Mouse (Mus musculus): ENCODE measurements around the gene Tacc2. TPM values are rescaled to one million over a fixed set of nuclear protein-coding genes. Genes with fewer than 3 reads are reported as not detected.
"Not testable (repeated sequence)": the region's sequence is repeated elsewhere in the genome, so short reads cannot be mapped to it uniquely, and the experiment has no call there.

Tacc2 gene
- 0.35 and 1.2 TPM in 2 replicates for total RNA-seq (2017)

DNA sequence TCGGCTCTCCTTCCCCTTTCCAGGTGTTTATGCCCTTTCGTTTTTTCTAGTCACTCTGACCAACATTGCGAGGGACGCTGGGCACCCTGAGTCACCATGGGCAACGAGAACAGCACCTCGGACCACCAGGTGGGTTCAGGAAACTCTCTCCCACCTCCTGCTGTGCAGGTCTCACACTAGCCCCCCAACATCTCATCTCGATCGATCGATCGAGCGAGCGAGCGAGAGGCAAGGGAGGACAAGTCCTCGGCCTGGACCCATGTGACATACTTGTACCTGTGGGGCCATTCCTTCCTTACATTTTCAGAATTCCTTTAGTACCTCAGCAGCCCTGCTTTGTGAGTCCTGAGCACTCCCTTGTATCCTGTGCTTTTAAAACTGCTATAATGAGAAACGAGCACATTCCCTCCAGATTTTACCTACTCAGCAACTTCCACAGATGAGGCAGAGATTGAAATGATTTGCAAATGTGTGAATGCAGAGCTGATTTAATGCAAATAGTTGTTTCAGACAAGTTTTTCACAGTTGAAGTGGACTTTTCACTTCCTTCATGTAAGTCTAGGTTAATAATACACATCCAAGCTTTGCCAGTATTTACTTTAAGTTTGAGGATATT lies at the start of gene Tacc2:
TSS of gene Tacc2 (plus strand) at position 51 of the 616 bp plus-strand sequence.
- no peak for ATAC-seq (ENCODE audit: extremely low read depth, insufficient number of reproducible peaks, low FRiP score, poor library complexity, severe bottlenecking)

DNA sequence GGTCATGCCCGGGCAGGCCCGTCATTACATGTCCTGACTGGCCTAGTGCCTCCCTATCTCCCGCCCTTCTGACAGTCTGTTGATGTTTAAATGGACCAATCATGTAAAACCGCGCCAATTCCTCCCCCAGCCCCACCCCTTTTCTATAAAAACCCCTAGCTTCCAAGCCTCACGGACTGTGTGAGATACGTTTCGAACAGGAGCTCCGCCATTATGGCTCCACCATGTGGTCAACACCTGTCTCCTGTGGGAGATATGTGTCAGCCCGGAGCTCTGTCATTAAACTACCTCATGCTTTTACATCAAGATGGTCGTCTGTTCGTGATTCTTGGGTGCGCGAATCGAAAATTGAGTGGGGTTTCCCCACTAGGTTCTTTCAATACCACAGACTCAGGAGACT lies 46.1 kb upstream of the Tacc2 start:
- ATAC-seq (ENCODE audit: extremely low read depth, insufficient number of reproducible peaks, low FRiP score, poor library complexity, severe bottlenecking) = not testable (repeated sequence)

DNA sequence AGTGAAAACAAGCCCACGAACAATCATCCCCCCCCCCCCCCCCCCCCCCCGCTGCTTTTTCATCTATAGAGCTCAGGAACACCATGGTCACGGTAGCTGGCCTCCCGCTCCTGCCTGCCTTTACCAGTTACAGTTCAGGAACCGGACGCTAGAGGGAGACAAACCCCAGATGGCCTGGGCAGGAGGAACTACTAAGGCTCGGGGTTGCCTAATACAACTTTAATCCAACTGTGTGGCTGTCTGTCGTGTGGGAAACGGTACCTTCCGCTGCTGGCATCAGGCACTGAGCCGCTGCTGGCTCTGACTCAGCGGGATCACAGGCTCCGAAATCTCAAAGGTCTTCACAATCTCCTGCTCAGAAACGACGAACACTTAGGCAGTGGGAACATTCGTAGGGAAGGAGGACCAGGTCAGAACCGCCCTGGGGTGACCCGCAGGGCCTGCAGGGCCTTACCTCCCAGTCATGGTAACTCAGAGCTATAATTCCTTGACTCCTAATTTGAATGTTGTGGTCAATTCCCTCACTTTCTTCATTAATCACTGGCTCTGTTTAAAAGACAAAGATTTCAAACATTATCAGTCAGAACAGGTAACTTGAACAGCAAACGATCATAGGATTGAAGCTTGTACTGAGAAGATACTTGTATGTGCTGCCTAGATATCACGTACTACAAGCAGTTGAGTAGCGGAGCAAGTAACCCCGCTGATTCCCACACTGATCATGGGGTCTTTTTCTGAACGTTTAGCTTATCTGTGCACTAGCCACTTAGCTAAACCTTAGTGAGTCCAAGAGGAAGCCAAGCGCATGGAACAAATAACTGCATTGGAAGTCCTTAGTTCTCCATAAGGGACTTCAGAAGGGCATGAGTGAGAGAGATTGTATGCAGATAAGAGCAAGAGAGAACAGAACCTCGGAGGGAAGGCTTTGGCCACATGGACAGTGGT lies 43.6 kb upstream of the Tacc2 start:
- ATAC-seq (ENCODE audit: extremely low read depth, insufficient number of reproducible peaks, low FRiP score, poor library complexity, severe bottlenecking) = peak; percentile 100

DNA sequence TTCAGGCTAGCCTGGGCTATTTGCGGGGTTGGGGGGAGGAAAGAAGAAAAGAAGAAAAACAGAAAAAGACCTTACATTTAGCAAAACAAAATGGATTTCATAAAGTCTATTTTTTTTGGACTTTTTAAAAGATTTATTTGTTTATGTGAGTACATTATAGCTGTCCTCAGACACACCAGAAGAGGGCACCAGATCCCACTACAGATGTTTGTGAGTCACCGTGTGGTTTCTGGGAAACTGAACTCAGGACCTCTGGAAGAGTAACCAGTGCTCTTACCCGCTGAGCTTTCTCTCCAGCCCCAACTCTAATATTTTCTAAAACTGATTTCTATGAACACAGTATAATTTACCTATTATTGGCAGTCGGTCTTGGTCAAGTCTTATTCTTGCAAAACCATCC lies 42.1 kb upstream of the Tacc2 start:
- no peak for ATAC-seq (ENCODE audit: extremely low read depth, insufficient number of reproducible peaks, low FRiP score, poor library complexity, severe bottlenecking)

DNA sequence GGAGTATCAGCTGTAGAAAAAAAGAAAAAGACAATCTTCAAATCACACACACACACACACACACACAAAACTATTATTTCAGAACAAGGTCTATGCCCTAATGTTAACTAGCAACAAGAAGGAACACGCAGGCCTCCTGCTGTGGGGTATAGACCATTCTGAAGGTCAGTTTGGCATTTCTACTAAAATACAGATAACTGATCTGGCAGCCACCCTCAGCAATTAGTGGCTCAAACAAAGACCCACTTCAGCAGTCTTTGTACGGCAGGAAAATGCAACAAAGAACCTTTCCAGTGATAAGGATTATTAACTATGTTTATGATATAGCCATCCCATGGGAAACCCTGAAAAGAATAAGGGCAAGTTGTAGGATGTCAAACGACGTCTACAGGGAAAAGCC lies 40.2 kb upstream of the Tacc2 start:
- no peak for ATAC-seq (ENCODE audit: extremely low read depth, insufficient number of reproducible peaks, low FRiP score, poor library complexity, severe bottlenecking)

DNA sequence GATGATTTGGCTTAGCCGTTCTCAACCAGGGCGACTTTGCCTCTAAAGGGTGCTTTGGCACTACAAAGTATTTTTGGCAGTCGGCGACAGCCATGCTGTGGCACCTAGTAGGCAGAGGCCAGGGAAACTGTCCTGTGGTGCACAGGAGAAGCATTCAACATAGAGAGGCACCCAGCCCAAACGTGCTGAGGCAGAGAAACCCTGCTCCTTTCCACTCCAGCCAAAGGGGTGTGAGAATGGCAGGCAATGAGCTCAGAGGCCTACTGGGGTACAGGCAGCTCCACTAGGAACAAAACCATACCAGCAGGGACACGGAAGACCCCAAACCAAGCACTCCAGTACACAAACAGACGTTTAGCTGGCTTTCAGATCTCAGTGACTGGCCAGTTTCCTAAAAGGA lies 37.1 kb upstream of the Tacc2 start:
- no peak for ATAC-seq (ENCODE audit: extremely low read depth, insufficient number of reproducible peaks, low FRiP score, poor library complexity, severe bottlenecking)

DNA sequence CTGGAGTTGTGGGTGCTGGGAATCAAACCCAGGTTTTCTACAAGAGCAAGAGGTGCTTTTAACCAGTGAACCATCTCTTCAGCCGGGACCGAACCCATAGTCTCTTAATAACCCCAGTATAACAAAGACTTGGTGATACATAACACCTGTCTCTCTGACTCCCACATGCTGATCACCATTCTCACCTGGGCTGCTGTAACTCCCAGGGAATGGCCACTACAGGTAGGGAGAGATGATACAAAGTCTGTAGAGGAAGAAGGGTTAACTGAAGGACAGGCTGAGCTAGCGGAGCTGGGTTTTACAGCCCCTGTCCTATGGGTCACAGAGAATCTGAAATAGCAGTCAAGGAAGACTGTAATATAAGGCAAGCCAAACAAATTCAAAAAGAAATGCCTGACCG lies 34.1 kb upstream of the Tacc2 start:
- ATAC-seq (ENCODE audit: extremely low read depth, insufficient number of reproducible peaks, low FRiP score, poor library complexity, severe bottlenecking) = no peak

DNA sequence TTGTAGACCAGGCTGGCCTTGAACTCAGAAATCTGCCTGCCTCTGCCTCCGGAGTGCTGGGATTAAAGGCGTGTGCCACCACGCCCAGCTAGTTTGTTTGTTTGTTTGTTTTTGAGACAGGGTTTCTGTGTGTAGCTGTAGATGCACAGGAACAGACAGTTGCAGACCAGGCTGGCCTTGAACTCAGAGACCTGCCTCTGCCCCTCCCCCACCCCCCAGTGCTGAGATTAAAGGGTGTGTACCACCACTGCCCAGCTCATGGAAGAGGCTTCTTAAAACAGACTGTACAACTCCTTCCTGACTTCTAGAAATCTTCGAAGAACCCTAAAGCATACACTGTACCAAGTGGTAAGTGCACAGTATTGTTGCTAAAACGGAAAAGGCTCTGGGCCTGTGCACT lies 31.8 kb upstream of the Tacc2 start:
- ATAC-seq (ENCODE audit: extremely low read depth, insufficient number of reproducible peaks, low FRiP score, poor library complexity, severe bottlenecking) = no peak

DNA sequence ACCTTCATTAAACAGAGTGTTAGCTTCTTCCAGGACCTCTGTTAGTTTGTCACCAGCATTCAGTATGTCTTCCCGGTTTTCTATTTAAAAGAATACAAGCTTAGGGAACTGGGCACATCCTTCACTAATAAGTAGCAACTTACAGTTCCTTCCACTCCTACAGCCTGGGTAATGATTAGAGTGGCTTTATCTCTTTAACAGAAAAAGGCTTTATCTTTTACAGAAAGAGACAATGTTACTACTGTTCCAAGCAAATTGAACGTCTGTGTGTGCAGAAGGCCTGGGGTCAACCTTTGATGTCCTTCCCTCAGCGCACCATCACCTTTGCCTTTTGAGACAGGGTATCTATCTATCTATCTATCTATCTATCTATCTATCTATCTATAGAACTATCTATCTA lies 31.3 kb upstream of the Tacc2 start:
- no peak for ATAC-seq (ENCODE audit: extremely low read depth, insufficient number of reproducible peaks, low FRiP score, poor library complexity, severe bottlenecking)

DNA sequence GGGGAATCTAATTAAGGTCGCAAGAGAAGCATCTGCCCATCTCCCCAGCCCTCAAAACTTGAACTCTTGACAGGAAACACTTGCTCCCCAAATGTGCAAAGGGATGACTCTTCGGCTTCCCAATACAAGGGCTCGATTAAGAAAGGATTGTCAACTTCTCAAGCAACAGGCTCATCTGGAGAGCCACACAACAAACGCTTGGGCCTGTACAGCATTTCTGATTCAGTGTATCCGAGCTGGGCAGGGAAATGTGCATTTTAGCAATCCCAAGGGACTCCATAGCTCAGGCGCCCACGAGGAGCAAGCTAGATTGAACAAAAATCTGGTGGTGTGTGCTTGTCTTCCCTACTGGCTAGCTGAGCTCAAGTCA lies 30.8 kb upstream of the Tacc2 start:
- ATAC-seq (ENCODE audit: extremely low read depth, insufficient number of reproducible peaks, low FRiP score, poor library complexity, severe bottlenecking) = no peak

DNA sequence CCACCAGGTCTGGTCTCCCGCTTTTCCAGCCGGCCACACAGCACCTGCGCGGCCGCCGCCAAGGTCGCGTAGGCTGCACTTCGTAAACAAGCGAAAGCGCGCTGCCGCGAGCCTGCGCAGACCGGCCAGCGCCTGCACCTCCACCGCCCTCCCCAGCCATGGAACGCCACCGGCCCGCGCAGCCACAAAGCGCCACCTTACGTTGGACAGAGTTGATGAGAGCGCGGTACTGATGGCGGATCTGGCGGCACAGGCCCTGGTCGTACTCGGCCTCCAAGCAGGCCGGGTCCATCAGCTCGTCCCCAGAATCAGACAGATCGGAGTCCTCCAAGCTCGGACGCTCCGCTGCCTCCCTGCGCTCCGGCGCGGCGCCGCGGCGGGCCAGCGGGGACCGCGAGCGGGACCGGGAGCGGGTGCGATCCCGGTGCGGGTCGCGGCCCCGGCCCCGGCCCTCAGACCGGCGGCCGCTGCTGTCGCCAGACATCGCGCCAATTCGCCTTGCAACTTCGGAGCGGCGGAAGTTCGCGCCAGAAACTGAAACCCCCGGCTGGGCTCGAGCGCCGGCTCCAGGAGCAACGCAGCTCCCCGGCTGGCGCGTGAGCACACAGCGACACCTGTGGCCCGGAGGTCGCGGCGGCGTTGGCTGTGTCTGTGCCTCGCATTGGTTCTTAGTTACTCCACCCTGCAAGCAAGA lies 30.3 kb upstream of the Tacc2 start:
- peak; percentile 92 for ATAC-seq (ENCODE audit: extremely low read depth, insufficient number of reproducible peaks, low FRiP score, poor library complexity, severe bottlenecking)

DNA sequence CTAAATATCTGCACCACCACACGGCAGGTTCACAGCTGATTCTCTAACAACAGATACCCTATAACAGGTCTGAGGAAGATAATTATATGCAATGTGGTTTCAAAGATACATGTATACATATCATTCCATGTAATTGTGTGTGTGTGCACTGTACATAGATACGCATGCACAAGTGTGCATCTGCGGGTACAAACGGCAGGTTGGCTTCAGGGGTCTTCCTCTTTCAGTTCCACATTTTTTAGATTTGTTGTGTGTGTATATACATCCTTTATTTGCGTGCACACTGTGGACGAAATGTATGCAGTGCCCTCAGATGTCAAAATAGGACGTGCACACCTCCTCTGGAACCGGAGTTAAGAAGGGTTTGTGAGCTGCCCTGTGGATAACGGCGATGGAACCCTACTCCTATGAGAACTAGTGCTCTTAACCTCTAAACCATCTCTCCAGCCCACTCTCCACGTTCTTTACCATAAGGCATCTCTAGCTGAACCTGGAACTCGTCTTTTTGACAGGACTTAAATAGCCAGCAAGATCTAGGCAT lies 29.5 kb upstream of the Tacc2 start:
- ATAC-seq (ENCODE audit: extremely low read depth, insufficient number of reproducible peaks, low FRiP score, poor library complexity, severe bottlenecking) = 0 out of 2 replicates have a peak, but pooled peaks have one; percentile 17

DNA sequence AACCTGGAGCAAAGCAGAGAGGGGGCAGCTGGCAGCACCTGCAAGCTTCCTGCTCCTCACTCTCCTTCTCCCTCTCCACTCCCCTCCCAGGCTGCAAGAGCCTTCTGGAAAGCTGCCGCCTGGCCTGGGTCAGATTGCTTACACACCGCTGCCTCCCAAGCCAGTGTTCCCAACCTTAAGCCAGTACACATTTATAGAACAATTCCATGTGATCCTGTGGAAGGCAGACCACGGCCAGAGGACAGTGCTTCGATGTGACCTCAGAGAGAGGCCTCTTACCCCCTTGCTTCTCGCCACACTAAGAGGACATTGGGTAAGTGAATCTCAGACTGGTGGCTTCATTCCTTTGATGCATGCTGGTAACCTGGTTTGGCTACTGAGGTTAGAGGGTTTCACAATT lies 24.5 kb upstream of the Tacc2 start:
- ATAC-seq (ENCODE audit: extremely low read depth, insufficient number of reproducible peaks, low FRiP score, poor library complexity, severe bottlenecking) = no peak

DNA sequence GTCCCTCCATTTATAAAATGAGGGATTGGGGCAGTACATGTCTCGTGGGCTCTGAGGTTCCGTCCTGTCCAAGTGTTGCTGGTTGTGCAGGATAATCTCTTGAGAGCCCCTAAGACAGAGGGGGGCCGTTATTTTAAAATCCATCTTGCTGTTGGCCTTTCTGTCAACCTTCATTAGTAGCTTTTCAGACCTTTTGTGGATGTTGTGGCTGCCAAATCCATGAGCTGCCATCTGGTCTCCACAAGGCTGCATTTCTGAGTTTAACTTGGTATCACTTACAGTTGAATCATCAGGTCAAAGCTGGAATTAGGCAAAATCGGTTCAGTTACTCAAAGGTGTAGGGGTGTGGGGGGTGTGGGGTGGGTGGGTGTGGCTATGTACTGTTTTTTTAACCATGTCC lies 23.9 kb upstream of the Tacc2 start:
- no peak for ATAC-seq (ENCODE audit: extremely low read depth, insufficient number of reproducible peaks, low FRiP score, poor library complexity, severe bottlenecking)

DNA sequence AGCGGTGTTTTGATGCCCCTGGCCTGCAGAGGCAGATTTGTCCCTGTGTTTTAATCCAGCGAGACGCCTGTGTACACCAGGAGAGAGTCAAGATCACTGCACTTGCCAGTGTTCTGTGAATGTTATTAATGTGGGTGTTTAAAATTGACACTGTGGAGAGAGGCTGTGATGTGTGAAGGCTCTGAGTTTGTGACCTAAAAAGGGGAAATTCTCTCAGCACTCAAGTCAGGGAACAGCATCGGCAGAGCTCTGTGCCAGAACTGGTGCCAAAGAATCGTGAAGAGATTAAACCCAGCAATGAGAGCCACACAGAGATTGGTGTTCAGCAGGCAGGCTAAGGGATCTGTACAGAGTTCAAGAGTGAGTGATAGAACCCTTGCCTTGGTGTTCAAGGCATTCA lies 21.6 kb upstream of the Tacc2 start:
- ATAC-seq (ENCODE audit: extremely low read depth, insufficient number of reproducible peaks, low FRiP score, poor library complexity, severe bottlenecking) = no peak

DNA sequence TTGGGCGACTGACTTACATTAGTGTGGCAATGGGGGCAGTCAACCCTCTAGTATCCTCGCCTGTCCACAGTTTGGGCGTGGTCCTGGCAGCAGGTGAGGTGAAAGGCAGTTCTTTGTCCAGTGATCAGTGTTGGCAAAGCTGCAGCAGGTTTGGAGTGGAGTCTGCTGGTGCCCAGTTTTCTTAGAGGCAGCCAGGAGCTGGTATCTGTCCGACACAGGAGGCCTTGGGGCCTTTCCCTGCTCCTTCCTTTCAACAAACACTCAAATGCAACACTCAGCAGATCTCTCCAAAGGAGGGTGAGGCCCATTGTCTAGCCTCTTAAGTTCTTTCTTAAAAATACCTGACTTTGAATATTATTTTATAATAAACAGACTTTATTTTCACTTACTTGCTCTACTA lies 18.6 kb upstream of the Tacc2 start:
- no peak for ATAC-seq (ENCODE audit: extremely low read depth, insufficient number of reproducible peaks, low FRiP score, poor library complexity, severe bottlenecking)

DNA sequence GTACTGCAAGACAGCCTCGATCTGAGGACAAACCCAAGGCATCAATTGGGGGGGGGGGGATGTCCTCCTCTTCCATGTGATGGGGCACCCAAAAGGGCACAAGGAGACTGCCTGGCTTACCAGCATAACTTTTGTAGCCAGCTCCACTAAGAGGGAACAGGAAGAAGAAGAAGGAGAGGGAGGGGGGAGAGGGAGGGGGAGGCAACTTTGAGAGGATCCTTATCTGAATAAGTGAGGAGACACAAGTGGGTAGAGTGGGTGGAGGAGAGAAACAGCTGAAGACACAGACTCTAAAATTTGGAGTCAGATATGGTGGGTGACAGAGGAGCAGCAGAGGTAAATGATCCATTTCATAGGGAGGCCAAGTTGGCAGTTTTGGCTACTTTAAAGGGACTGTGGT lies 16.3 kb upstream of the Tacc2 start:
- ATAC-seq (ENCODE audit: extremely low read depth, insufficient number of reproducible peaks, low FRiP score, poor library complexity, severe bottlenecking) = no peak

DNA sequence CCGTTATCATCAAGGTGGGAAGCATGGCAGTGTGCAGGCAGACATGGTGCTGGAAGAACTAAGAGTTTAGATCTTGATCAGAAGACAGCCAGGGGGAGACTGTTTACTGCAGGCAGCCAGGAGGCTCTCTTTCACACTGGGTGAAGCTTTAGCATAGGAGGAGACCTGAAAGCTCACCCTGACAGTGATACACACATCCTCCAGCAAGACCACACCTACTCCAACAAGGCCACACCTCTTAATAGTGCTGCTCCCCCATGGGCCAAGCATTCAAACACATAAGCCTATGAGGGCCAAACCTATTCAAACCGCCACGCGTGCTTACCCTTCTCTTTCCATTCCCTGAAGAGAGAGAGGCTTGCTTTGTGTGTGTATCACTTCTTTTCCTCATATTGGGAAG lies 14.0 kb upstream of the Tacc2 start:
- ATAC-seq (ENCODE audit: extremely low read depth, insufficient number of reproducible peaks, low FRiP score, poor library complexity, severe bottlenecking) = no peak

DNA sequence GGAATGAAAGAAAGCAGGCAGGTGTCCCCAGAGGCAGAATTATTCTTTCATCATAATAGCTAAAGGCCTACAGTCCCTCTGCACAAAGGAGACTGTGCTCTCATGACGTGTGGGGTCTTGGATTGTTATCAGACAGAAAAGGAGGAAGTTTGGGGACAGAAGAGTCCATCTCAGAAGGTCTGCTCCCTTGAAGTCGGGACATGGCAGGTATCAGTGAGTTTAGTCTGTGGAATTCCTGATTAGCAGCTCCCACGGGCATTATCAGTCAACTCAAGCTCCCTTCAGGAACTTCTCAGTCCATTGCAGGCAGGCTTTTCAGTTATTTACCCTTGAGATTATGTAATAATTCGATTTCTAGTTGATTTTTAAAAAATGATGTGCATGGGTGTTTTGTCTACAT lies 13.4 kb upstream of the Tacc2 start:
- ATAC-seq (ENCODE audit: extremely low read depth, insufficient number of reproducible peaks, low FRiP score, poor library complexity, severe bottlenecking) = no peak

DNA sequence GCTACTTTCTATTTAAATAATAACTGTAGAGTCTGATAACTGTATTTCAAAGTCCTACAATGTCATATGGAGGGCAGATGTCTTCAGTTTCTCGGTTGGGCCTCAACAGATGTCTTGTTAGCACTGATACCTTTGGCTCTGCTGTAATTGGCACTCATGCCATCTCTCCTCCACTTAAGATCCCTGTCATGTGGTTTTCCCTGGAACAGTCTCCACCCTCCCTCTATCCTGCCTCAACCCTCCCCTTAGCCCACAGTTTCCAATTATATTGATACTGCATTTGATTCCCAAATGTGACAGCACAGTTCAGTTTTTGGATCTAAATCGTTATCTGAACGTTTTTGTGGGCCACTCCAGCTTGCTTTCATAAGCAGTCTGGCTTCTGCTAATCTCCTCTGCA lies 12.6 kb upstream of the Tacc2 start:
- no peak for ATAC-seq (ENCODE audit: extremely low read depth, insufficient number of reproducible peaks, low FRiP score, poor library complexity, severe bottlenecking)
